Mouse (Mus musculus): ENCODE data around the gene Trak1. TPM values are rescaled to one million over a fixed set of nuclear protein-coding genes. Genes with fewer than 3 reads are reported as not detected.

Trak1 gene
- polyA plus RNA-seq, 1 experiment from 2014 or later, result 11.6 TPM

DNA sequence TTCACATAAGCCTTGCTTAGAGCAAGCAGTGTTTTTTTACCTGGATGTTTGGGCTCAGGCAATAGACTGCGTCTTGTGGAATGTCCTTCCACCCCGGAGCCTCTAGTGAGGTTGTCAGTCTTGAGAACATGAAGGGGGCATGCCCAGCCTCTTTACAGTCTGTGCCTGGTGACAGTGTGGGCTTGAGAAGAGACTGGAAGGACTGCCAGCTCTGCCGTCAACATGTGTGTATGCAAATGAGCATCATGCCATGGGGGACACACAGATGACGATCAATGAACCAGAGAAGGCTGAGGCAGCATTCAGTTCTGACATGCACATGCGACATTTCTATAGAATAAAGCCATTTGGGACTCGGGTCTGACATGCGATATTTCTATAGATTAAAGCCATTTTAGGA, 132.3 kb downstream of the Trak1 start:
- H3K27ac ChIP-seq, result no peak overlapping the region
- no peak overlapping the region for H3K9ac ChIP-seq (ENCODE audit: low read depth, low read length)
- H3K9me3 ChIP-seq (replicated peaks; ENCODE audit: low read length), result no peaks in the 10 kb centered on the region
- H3K36me3 ChIP-seq (ENCODE audit: insufficient read depth, low read length), result 0 out of 2 replicates have a peak, but pooled peaks cover 3% of the 10 kb centered on the region
- H3K4me3 ChIP-seq (replicated peaks; ENCODE audit: low read depth, low read length), result no peak overlapping the region
- no peak for TF ChIP-seq CTCF (IDR thresholded peaks at IDR 0.05; ENCODE audit: low read depth)
- ATAC-seq (replicated peaks; ENCODE audit: low FRiP score, low read depth) (no peak), DNase-seq (ENCODE audit: low spot score) (no peak)
- 72% methylated on average over 7 of the region's 7 CpGs for WGBS
- peaks cover 12% of the 10 kb centered on the region for H3K4me1 ChIP-seq (replicated peaks; ENCODE audit: insufficient read depth, low read length)
- no peaks in the 10 kb centered on the region for H3K27me3 ChIP-seq (ENCODE audit: insufficient read depth, low read length)
- no peak overlapping the region for H3K4me2 ChIP-seq (ENCODE audit: low read length)

DNA sequence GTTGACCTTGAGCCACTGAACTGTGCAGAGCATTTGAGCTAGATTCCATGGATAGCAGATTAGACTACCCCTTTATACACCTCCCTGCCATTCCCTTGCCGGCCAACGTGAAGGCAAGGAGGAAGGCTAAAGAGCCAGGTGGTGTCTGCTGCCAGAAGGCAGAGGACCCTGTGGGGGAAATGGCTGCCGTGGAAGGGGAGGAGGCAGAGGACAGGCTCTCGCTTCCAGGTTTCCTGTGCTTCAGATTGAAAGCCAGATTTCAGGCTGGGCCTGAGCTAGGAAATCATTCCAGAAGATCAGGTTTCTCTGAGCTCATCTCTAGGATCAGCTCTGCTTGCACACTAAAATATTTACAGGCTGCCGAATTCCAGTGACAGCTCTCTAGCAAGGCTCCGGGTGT, 133.1 kb downstream of the Trak1 start:
- H3K4me2 ChIP-seq (ENCODE audit: low read length), result no peak overlapping the region
- H3K27ac ChIP-seq, result peak overlapping the region; percentile 65
- WGBS, result 13% methylated on average over 6 of the region's 6 CpGs

DNA sequence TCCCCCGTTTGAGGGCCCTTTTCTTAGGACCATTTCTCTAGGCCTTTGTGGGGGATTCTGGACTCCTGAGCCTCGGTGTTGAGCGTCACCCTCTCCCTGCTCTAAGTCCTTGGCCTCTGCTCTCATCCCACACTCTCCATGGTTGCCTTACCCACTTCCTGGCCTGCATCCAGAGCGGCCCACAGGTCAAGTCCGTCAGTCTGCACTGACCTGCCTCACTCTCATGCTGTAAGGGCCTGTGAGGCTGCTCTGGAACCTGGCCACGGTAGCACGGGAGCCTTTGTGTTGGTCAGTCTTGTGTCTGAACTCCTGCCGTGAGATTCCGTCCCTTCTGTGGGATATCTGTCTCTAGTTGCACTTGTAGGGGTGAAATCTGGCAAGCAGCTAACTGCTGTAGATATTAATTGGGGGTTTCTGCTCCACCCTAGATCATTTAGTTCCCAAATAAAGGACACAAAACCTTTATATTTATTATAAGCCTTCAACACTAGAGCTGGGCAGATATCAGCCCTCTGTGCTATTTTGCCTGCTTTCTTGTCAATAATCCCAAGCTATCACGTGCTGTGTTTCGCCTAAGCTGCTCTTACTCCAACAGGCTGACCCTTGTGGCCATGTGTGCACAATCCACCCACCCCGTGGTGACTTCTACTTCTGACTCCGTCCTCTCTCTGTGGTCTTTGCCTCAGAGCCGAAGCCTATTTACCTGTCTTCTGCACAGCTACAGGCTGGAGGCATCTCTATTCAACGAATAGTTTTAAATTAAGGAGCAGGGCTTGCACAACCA, 136.6 kb downstream of the Trak1 start:
- Histone ChIP-seq H3K4me1 (replicated peaks; ENCODE audit: insufficient read depth, low read length) (peaks cover 28% of the 10 kb centered on the region), H3K27ac (no peak overlapping the region; the same call in 1 of the 2 replicates), H3K9ac (ENCODE audit: low read depth, low read length) (no peak overlapping the region), H3K9me3 (replicated peaks; ENCODE audit: low read length) (no peaks in the 10 kb centered on the region), H3K4me3 (replicated peaks; ENCODE audit: low read depth, low read length) (no peak overlapping the region), H3K4me2 (ENCODE audit: low read length) (no peak overlapping the region), H3K36me3 (ENCODE audit: insufficient read depth, low read length) (no peaks in the 10 kb centered on the region), H3K27me3 (ENCODE audit: insufficient read depth, low read length) (no peaks in the 10 kb centered on the region)
- 78% methylated on average over 15 of the region's 15 CpGs for WGBS
- no peak for TF ChIP-seq CTCF (IDR thresholded peaks at IDR 0.05; ENCODE audit: low read depth)
- no peak for DNase-seq (ENCODE audit: low spot score)
- ATAC-seq (replicated peaks; ENCODE audit: low FRiP score, low read depth), result no peak

More for the DNA sequence above, 133.1 kb downstream of the Trak1 start:
- DNase-seq (ENCODE audit: low spot score) (peak; percentile 55), ATAC-seq (replicated peaks; ENCODE audit: low FRiP score, low read depth) (no peak)
- Histone ChIP-seq H3K9ac (ENCODE audit: low read depth, low read length) (0 out of 2 replicates have a peak overlapping the region, but pooled peaks have one; percentile 5), H3K4me3 (replicated peaks; ENCODE audit: low read depth, low read length) (no peak overlapping the region), H3K4me1 (replicated peaks; ENCODE audit: insufficient read depth, low read length) (peaks cover 15% of the 10 kb centered on the region), H3K36me3 (ENCODE audit: insufficient read depth, low read length) (0 out of 2 replicates have a peak, but pooled peaks cover 3% of the 10 kb centered on the region), H3K27me3 (ENCODE audit: insufficient read depth, low read length) (no peaks in the 10 kb centered on the region), H3K9me3 (replicated peaks; ENCODE audit: low read length) (no peaks in the 10 kb centered on the region)
- TF ChIP-seq CTCF (IDR thresholded peaks at IDR 0.05; ENCODE audit: low read depth), result no peak

DNA sequence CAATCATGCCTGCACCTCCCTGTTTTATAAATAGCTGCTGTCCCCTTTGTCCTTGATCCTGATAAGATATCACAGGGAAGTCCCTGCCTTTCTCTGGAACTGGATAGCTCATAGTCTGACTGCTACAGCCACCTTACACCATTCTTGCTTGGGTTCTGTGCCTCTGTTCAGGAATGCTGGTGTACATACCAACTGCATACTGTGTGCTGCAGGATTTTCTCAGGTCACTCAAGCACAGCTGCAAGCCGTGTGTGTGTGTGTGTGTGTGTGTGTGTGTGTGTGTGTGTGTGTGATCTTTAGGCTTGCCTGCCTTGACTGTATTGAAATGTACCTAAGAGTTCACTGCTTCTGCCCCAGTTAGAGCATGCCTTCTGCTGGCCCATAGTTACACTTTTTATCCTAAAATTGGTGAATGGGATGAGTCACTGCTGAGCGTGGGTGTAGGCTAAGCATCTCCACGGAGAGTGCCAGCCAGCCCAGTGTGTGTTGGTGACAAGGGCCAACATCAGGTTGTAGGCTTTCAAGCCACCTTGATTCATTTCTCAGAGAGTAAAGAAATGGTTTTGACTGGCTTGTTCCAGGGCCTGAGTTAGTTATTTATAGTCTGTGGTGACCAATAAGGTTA, 138.1 kb downstream of the Trak1 start:
- no peak for TF ChIP-seq CTCF (IDR thresholded peaks at IDR 0.05; ENCODE audit: low read depth)
- ATAC-seq (replicated peaks; ENCODE audit: low FRiP score, low read depth) (no peak; the same call in 1 of the 2 replicates), DNase-seq (ENCODE audit: low spot score) (peak; percentile 9)
- Histone ChIP-seq H3K9ac (ENCODE audit: low read depth, low read length) (no peak overlapping the region), H3K36me3 (ENCODE audit: insufficient read depth, low read length) (no peaks in the 10 kb centered on the region), H3K4me3 (replicated peaks; ENCODE audit: low read depth, low read length) (no peak overlapping the region), H3K9me3 (replicated peaks; ENCODE audit: low read length) (no peaks in the 10 kb centered on the region), H3K4me2 (ENCODE audit: low read length) (no peak overlapping the region), H3K27me3 (ENCODE audit: insufficient read depth, low read length) (no peaks in the 10 kb centered on the region), H3K4me1 (replicated peaks; ENCODE audit: insufficient read depth, low read length) (peaks cover 23% of the 10 kb centered on the region), H3K27ac (peak overlapping the region; percentile 55; the same call in 1 of the 2 replicates)
- WGBS, result 48% methylated on average over 3 of the region's 3 CpGs

DNA sequence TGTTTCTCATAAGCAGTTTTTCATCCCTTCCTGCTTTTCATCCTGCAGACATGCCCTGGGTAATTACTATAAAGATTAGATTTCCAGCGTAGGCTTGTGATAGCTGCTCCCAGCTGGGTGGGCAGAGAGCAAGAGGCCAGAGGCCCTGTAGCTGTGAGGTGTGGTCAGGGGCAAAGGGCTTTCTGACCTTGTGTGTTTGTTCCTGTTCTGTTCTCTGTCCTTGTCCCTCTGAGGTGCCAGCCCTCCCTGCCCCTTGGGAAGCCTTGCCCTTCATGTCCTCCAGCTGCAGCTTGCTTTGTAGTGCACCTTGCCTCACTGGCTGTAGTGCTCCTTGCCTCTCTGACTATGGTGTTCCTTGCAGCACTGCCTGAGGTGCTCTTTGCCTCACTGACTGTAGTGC, 139.2 kb downstream of the Trak1 start:
- 44% methylated on average over 1 of the region's 1 CpGs for WGBS
- no peak overlapping the region for H3K4me2 ChIP-seq (ENCODE audit: low read length)
- no peak overlapping the region for H3K9ac ChIP-seq (ENCODE audit: low read depth, low read length)
- DNase-seq (ENCODE audit: low spot score) (no peak), ATAC-seq (replicated peaks; ENCODE audit: low FRiP score, low read depth) (no peak)
- peaks cover 17% of the 10 kb centered on the region; the same call in 1 of the 2 replicates for H3K4me1 ChIP-seq (replicated peaks; ENCODE audit: insufficient read depth, low read length)
- no peaks in the 10 kb centered on the region for H3K36me3 ChIP-seq (ENCODE audit: insufficient read depth, low read length)
- no peaks in the 10 kb centered on the region for H3K9me3 ChIP-seq (replicated peaks; ENCODE audit: low read length)
- no peaks in the 10 kb centered on the region for H3K27me3 ChIP-seq (ENCODE audit: insufficient read depth, low read length)
- H3K27ac ChIP-seq, result peak overlapping the region; percentile 55; the same call in 1 of the 2 replicates
- no peak overlapping the region for H3K4me3 ChIP-seq (replicated peaks; ENCODE audit: low read depth, low read length)
- no peak for TF ChIP-seq CTCF (IDR thresholded peaks at IDR 0.05; ENCODE audit: low read depth)

DNA sequence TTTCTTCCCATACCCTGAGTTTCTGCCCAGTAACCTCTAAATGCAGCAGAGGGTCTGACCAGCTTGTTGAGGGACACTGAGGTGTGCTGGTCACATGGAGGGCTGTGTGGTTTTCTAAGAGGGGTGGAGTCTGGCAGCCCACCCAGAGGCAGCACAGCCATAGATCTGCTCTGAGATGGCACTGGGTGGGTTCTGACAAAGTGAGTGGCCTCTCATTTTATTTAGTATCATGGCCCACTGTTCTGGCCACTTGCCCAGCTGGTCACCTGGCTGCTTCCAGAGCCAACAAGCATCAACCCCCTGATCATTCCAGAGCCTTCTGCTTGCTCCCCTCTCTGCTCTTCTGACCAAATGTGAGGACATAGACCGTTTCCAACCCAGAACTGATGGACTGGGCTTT, 144.8 kb downstream of the Trak1 start:
- 83% methylated on average over 1 of the region's 1 CpGs for WGBS
- Histone ChIP-seq H3K4me1 (replicated peaks; ENCODE audit: insufficient read depth, low read length) (no peaks in the 10 kb centered on the region), H3K27ac (no peak overlapping the region), H3K4me2 (ENCODE audit: low read length) (no peak overlapping the region), H3K4me3 (replicated peaks; ENCODE audit: low read depth, low read length) (no peak overlapping the region), H3K9ac (ENCODE audit: low read depth, low read length) (no peak overlapping the region), H3K9me3 (replicated peaks; ENCODE audit: low read length) (no peaks in the 10 kb centered on the region), H3K27me3 (ENCODE audit: insufficient read depth, low read length) (no peaks in the 10 kb centered on the region), H3K36me3 (ENCODE audit: insufficient read depth, low read length) (peaks cover 16% of the 10 kb centered on the region)
- no peak for TF ChIP-seq CTCF (IDR thresholded peaks at IDR 0.05; ENCODE audit: low read depth)
- DNase-seq (ENCODE audit: low spot score), result no peak
- no peak for ATAC-seq (replicated peaks; ENCODE audit: low FRiP score, low read depth)
